Mouse (Mus musculus): ENCODE results near the gene Alox12b.
A peak's percentile ranks its signal among the peaks of the same experiment; 100 is the strongest.

Alox12b gene

GRCm38 (mm10) chr11:69123693-69124497, 32.9 kb upstream of the Alox12b start:
- peak; percentile 81 to 91 for DNase-seq

GRCm38 (mm10) chr11:69124498-69124847, 32.3 kb upstream of the Alox12b start:
- peak; percentile 61 to 75 for DNase-seq

GRCm38 (mm10) chr11:69125041-69125851, 31.5 kb upstream of the Alox12b start:
- DNase-seq = peak; percentile 86 to 87

GRCm38 (mm10) chr11:69125852-69125918, 31.1 kb upstream of the Alox12b start, which contains the start of gene Aloxe3:
Gene Aloxe3, plus strand, starts transcription at chr11:69125896.
- no peak for DNase-seq

- peak; percentile 64 to 67 for DNase-seq
Measured at GRCm38 (mm10) chr11:69125919-69126705, 30.7 kb upstream of the Alox12b start.

- no peak for DNase-seq
Measured at GRCm38 (mm10) chr11:69126706-69127095, 30.1 kb upstream of the Alox12b start.

GRCm38 (mm10) chr11:69128426-69129122, 28.2 kb upstream of the Alox12b start:
- DNase-seq = no peak

- no peak for DNase-seq
Measured at GRCm38 (mm10) chr11:69133566-69133922, 23.2 kb upstream of the Alox12b start.

- peak; percentile 69 to 78 for DNase-seq
Measured at GRCm38 (mm10) chr11:69133923-69134621, 22.7 kb upstream of the Alox12b start.

- no peak for DNase-seq
Measured at GRCm38 (mm10) chr11:69134622-69134968, 22.2 kb upstream of the Alox12b start.

GRCm38 (mm10) chr11:69135361-69135760, 21.4 kb upstream of the Alox12b start:
- no peak for DNase-seq

GRCm38 (mm10) chr11:69147546-69147945, 9.2 kb upstream of the Alox12b start:
- no peak for DNase-seq

- DNase-seq = no peak
Measured at GRCm38 (mm10) chr11:69148451-69148960, 8.3 kb upstream of the Alox12b start.

- DNase-seq = no peak
Measured at GRCm38 (mm10) chr11:69149728-69150127, 7.1 kb upstream of the Alox12b start.

GRCm38 (mm10) chr11:69150444-69150843, 6.3 kb upstream of the Alox12b start:
- DNase-seq = peak; percentile 80 to 84

GRCm38 (mm10) chr11:69151004-69151403, 5.8 kb upstream of the Alox12b start:
- no peak for DNase-seq

GRCm38 (mm10) chr11:69153831-69154230, 3.0 kb upstream of the Alox12b start:
- DNase-seq = no peak

- no peak for DNase-seq
Measured at GRCm38 (mm10) chr11:69155351-69155750, 1.4 kb upstream of the Alox12b start.

GRCm38 (mm10) chr11:69169313-69169712, 12.5 kb downstream of the Alox12b start:
- no peak for DNase-seq

- DNase-seq = peak; percentile 61 to 71
Measured at GRCm38 (mm10) chr11:69171626-69172025, 14.8 kb downstream of the Alox12b start.

GRCm38 (mm10) chr11:69172606-69173005, 15.8 kb downstream of the Alox12b start:
- DNase-seq = no peak

- DNase-seq = no peak
Measured at GRCm38 (mm10) chr11:69174722-69175121, 17.9 kb downstream of the Alox12b start.

GRCm38 (mm10) chr11:69178525-69178924, 21.7 kb downstream of the Alox12b start:
- DNase-seq = no peak
